Mouse (Mus musculus): ENCODE measurements around the gene Hist1h2ai.

Hist1h2ai gene

GRCm38 (mm10) chr13:21715864-21716539 is at the start of gene Hist1h2ai, which contains the start of gene Hist1h2bl:
TSS of gene Hist1h2ai (plus strand) at chr13:21716422.
TSS of gene Hist1h2bl (minus strand) at chr13:21716143.
- in situ Hi-C loops (cut with MboI, MseI): loop anchor here (5.0 to 25.0 kb wide), 4 partner anchors 209 to 1966 kb away; partner anchors contain the start of genes Hist1h2ac, Hist1h2bc and Hist1h3g

DNA sequence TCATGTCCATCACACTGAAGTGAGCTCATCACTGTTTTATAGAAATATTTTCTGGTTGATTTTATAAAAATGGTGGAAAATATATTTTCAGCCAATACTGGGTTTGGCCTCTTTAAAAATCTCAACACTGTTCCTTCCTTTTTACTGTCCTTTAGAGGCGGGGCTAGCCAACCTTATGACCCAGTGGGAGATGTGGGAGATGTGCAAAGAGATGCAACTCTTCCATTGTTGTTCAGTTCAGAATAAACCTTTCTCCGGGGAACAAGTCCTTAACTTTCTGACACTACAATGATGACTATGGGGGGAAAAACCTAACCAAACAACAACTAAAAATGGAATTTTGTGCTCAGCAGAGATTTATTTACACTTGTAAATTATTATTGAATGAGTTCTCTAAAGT is 38.9 kb upstream of the Hist1h2ai start, which contains the start of gene Olfr1360:
Olfr1360 (minus strand) TSS at position 101 of the 400 bp plus-strand sequence.
- in situ Hi-C loops (cut with MboI, MseI): no loop called here

DNA sequence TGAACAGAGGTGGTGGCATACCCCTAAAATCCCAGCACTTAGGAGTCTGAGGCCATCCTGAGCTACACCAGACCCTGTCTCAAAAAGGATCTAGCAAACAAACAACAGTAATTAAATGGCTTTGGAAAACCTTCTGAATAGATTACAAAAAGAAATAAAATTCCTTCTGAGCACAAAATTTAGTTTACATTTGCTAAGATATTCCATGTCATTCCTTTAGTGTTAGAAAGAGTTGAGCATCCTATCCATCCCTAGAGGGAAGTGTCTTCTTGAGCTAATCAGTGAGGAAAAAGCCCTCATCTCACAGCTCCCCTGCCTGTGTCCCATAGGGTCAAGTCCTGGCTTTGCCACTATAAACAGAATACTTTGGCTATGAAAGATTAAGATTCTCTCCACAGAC is 18.4 kb upstream of the Hist1h2ai start, which contains the start of gene Olfr1359:
Olfr1359 (plus strand) TSS at position 301 of the 400 bp plus-strand sequence.
- in situ Hi-C loops (cut with MboI, MseI): no loop called here

GRCm38 (mm10) chr13:21706669-21707068 is 9.6 kb upstream of the Hist1h2ai start:
- in situ Hi-C loops (cut with MboI, MseI): loop anchor here (25.0 kb wide), 1 partner anchor 1606 kb away; no protein-coding TSS in a partner anchor

- in situ Hi-C loops (cut with MboI, MseI): loop anchor here (10.0 to 25.0 kb wide), 2 partner anchors 215 to 1602 kb away; no protein-coding TSS in a partner anchor
Measured at GRCm38 (mm10) chr13:21710031-21710711, 6.1 kb upstream of the Hist1h2ai start.

DNA sequence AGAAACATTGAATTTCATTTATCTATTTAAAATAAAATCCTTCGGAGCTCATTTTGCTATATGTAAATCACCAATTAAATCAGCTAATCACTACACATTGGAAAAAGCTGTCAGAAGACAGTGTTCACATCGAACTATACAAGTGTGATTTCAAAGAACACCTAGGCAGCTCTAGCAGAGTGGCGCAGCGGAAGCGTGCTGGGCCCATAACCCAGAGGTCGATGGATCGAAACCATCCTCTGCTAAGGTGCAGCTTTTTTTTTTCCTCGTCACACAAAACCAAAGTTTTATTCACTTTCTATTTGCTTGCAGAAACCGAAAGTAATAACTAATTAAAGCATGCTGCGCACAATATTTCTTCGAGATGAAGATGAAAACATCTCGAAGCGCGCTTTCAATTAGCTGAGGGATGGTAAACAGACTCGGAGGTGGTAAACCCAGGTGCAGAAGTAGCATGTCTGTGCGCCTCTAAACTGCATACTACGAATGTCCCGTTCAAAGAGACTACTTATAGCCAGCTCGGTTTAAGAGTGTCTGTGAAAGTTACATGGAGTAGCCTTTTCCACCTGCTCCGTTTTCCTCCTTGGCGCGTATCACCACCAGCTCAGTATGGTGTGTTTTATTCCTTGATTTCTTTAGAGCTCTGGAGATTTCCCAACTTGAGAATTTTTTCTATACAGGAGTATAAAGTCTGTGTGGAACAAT is 5.2 kb upstream of the Hist1h2ai start:
- in situ Hi-C loops (cut with MboI, MseI): loop anchor here (10.0 to 25.0 kb wide), 2 partner anchors 214 to 1601 kb away; no protein-coding TSS in a partner anchor

DNA sequence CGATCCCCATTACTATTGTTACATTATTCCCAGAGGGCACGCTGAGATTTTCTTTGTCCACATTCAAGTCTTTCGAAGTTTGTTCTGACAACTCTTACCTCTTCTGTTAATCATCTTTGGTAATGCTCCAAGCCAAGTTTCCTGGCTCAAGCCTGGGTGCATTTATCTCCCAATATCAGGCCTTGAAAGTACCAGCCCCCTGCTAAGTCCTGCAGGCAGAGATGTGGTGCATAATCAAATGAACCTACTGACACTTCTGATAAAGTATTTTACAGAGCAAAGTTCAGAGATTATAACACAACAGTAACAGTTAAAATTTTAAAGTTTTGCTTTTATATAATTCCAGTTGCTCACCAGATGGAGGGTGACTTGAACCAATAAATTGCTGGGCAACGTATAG is 4.5 kb upstream of the Hist1h2ai start:
- in situ Hi-C loops (cut with MboI, MseI): loop anchor here (10.0 to 25.0 kb wide), 2 partner anchors 213 to 1601 kb away; no protein-coding TSS in a partner anchor

DNA sequence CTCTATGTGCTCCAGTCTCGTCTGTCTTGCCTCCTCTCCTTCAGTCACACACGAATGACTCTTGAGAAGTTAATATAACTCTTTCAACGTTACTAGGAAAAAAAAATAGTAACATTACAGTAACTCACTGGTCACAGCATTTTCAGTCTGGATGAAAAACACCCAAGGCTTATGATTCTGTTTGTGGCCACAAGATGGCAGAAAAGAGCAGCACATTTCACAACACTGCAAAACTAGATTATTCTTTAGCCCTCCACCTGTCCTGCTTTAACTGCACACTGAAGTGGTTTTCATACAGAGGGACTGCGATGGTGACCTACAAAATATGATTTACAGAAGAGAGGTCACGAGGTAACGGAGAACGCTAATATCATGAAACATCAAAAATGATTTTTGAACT is 1.5 kb upstream of the Hist1h2ai start:
- in situ Hi-C loops (cut with MboI, MseI): loop anchor here (5.0 to 25.0 kb wide), 4 partner anchors 210 to 1968 kb away; partner anchors contain the start of genes Hist1h2ac, Hist1h2bc and Hist1h3g

- in situ Hi-C loops (cut with MboI, MseI): loop anchor here (5.0 to 25.0 kb wide), 4 partner anchors 210 to 1967 kb away; partner anchors contain the start of genes Hist1h2ac, Hist1h2bc and Hist1h3g
Measured at GRCm38 (mm10) chr13:21715131-21715863, 925 bp upstream of the Hist1h2ai start.

DNA sequence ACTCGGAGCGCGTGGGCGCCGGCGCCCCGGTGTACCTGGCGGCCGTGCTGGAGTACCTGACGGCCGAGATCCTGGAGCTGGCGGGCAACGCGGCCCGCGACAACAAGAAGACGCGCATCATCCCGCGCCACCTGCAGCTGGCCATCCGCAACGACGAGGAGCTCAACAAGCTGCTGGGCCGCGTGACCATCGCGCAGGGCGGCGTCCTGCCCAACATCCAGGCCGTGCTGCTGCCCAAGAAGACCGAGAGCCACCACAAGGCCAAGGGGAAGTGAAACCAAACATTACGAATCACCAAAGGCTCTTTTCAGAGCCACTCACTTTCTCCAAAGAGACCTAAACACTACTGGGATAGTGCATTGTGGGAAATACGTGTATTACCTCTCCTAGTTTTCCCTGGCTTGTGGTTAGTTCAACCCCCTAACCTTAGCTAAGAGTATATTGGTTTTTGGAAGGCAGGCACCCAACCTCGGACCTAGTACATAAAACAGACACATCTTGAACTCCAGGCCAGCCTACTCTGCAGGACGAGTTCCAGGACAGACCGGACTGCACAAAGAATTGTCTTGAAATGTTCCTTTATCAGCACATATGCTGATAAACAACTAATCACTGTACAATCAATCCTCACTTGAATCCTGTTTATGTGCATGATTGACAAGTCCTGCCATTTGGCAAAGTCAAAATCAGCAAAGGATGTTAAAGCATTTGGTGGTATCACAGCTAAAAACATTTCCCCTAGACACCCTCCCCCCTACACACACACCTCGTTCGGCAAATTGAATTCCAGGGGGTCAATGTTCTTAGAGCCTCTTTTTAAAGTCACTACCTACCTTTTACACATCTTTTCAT is 544 bp downstream of the Hist1h2ai start:
- in situ Hi-C loops (cut with MboI, MseI): loop anchor here (5.0 to 25.0 kb wide), 4 partner anchors 208 to 1966 kb away; partner anchors contain the start of genes Hist1h2ac, Hist1h2bc and Hist1h3g

GRCm38 (mm10) chr13:21717397-21718357 is 1.5 kb downstream of the Hist1h2ai start, which contains the start of gene Hist1h3h:
TSS of gene Hist1h3h (plus strand) at chr13:21717659.
- in situ Hi-C loops (cut with MboI, MseI): loop anchor here (5.0 to 25.0 kb wide), 4 partner anchors 207 to 1965 kb away; partner anchors contain the start of genes Hist1h2ac, Hist1h2bc and Hist1h3g

GRCm38 (mm10) chr13:21718381-21719080 is 2.3 kb downstream of the Hist1h2ai start:
- in situ Hi-C loops (cut with MboI, MseI): loop anchor here (5.0 to 25.0 kb wide), 4 partner anchors 206 to 1964 kb away; partner anchors contain the start of genes Hist1h2ac, Hist1h2bc and Hist1h3g

GRCm38 (mm10) chr13:21721107-21721756 is 5.0 kb downstream of the Hist1h2ai start:
- in situ Hi-C loops (cut with MboI, MseI): loop anchor here (5.0 to 25.0 kb wide), 3 partner anchors 316 to 1851 kb away; partner anchors contain the start of genes Hist1h2ad, Hist1h2ae, Hist1h2ah and Hist1h2bf

DNA sequence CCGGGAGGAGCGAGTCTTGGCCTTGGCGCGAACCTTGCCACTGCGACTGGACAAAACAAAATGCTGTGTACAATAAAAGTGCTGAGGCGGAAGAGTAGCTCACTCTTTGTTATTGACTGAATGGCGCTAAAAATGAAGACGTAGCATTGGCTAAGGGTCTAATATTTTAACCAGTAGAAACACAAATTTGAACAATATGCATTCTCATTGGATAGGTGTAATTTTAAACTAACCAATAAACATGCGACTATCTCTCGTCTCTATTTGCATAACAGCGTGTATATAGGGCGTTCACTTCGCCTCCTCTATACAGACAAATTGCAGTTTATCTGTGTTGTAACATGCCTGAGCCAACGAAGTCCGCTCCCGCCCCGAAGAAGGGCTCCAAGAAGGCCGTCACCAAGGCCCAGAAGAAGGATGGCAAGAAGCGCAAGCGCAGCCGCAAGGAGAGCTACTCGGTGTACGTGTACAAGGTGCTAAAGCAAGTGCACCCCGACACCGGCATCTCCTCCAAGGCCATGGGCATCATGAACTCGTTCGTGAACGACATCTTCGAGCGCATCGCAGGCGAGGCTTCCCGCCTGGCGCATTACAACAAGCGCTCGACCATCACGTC is 5.6 kb downstream of the Hist1h2ai start, which contains the start of gene Hist1h2bm:
Hist1h2bm (plus strand) TSS at position 288 of the 616 bp plus-strand sequence.
- in situ Hi-C loops (cut with MboI, MseI): loop anchor here (5.0 to 25.0 kb wide), 3 partner anchors 315 to 1850 kb away; partner anchors contain the start of genes Hist1h2ad, Hist1h2ae, Hist1h2ah and Hist1h2bf

DNA sequence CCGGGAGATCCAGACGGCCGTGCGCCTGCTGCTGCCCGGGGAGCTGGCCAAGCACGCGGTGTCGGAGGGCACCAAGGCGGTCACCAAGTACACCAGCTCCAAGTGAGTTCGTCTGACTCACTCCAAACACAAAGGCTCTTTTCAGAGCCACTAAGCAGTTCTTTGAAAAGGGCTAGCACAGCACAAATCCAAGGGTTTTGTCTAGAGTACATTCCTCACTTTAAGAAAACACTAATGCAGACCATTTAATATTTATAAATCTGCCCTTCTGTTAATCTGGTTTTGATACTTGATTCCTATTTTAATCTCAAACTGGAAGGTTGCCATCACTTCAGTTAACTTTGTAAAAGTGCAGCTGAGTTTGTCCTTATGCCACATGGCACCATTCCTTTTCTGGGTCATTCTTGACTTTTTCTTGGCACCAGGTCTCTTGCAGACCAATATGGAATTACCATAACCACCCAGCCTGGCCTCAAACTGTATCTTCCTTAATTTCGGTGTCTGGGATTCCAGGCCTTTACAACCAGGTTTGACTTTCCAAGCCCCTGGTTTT is 6.2 kb downstream of the Hist1h2ai start:
- in situ Hi-C loops (cut with MboI, MseI): loop anchor here (5.0 to 25.0 kb wide), 3 partner anchors 315 to 1850 kb away; partner anchors contain the start of genes Hist1h2ad, Hist1h2ae, Hist1h2ah and Hist1h2bf

All from T-helper 1 cell (primary cell).